Mouse (Mus musculus) testis, adult 2 months (tissue): ENCODE data around the gene Mknk2.

Source experiments
- CTCF ChIP-seq: fragments of 200-500 bp; IDR thresholded peaks from 2 replicates; pipeline ENCODE4 v1.5.1; 2012; ENCODE audit warnings: low read depth, mild to moderate bottlenecking, inconsistent platforms, low read length, moderate library complexity; ENCODE audit not compliant: control insufficient read depth, insufficient read depth, insufficient replicate concordance
- POLR2A ChIP-seq: fragments of 200-500 bp; IDR thresholded peaks from 2 replicates; pipeline ENCODE4 v1.6.1; 2012; ENCODE audit warnings: low read depth, mild to moderate bottlenecking, inconsistent platforms, low read length, moderate library complexity; ENCODE audit not compliant: control insufficient read depth

DNA sequence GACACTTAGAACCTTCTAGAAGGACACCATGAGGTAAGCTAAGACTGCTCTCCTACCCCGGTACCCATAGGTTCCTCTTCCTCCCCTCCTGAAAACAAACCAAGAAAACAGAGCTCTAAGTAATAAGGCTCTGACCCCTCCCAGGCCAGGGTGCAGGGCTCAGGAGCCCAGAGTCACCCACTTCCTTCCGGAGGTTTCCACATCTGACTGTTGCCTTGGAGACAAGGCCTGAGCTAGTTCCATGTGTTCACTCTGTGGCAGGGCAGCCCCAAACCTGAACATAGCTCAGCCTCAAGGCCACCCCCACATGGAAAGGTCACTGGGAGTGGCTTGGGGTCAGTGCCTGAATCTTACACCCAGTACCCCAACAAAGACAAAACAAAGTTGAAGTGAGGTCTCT, 17.3 kb upstream of the Mknk2 start:
- TF ChIP-seq CTCF, result no peak
- TF ChIP-seq POLR2A, result no peak
